Mouse (Mus musculus) CH12F3 (cell line): ENCODE measurements around the gene Gphn.
"Not testable (repeated sequence)": the region's sequence is repeated elsewhere in the genome, so short reads cannot be mapped to it uniquely, and the experiment has no call there.

ENCODE experiments used
- in situ Hi-C: fragments of 300-500 bp; cut with MboI; formaldehyde crosslinking; loops from 2 replicates; pipeline ENCODE4 v1.14.3; 2020; ENCODE audit warnings: low sequenced_read_pairs

Gphn gene

DNA sequence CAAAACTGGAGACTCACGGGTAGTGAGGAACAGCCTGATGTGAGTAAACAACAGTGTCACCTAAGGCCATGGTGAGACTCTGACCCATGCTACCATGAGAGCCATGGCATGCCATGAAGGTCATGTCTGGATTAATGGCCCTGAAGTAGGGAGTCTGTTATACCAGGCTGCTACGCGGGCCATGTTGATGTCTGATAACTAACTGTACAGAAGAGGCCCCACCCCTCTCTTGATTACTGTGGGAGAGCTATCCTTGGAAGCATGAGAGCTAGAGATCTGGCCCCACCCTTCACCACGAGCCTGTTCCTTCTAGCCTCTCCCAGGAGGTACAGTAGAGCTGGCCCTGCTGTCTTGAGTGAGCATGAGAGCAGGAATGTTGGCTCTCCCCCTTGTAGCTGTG is 101.8 kb downstream of the Gphn start:
- in situ Hi-C loops: no loop called here

DNA sequence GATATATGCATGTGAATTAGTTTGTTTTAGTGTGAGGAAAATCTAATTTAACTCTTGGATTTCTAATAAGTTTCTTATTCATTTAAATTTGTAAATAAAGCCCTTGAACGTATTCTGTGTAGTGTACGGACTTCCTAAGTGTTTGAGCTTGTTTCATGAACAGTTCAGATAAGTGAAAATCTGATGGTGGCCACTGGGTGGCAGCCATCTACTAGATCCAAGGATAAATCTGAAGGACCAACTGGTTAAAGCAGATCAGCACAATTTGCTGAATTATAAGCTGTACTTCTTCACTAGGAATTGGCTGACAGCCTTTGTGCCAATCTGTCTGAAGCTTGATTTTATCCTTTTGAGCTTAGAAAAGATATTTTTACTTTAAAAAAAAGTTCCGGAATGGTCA is 105.9 kb downstream of the Gphn start:
- in situ Hi-C loops: no loop called here

DNA sequence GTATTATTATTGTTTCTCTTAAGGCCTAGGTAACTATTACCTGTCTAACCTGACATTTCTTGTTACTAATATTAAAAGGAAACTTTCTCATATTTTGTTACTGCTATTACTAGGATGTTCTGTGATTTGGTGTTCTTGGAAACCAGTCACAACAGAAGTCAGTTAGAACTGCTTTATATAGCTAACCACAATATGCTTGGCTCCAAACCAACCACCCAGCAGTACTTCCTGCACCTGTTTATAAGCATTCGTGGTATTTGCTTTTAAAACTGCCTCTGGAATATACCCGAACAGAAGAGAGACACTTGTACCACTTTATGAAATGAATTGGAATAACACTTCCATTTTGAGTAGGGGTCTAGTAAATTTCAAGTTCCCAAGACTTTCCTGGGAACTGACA is 130.3 kb downstream of the Gphn start:
- in situ Hi-C loops: no loop called here

DNA sequence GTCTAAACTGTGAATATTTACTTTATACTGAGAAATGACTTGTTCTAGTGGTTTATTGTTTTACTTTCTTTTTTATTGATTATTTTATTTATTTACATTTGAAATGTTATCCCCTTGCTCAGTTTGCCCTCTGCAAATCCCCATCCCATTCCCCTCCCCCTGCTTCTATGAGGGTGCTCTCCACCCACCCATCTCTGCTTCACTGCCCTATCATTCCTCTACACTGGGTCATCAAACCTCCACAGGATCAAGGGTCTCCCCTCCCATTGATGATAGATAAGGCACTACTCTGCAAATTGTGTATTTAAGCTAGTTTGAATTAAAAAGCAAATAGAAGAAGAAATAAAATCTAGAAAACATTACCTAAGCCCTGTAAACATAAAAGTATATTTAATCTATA is 163.1 kb downstream of the Gphn start:
- in situ Hi-C loops: no loop called here

DNA sequence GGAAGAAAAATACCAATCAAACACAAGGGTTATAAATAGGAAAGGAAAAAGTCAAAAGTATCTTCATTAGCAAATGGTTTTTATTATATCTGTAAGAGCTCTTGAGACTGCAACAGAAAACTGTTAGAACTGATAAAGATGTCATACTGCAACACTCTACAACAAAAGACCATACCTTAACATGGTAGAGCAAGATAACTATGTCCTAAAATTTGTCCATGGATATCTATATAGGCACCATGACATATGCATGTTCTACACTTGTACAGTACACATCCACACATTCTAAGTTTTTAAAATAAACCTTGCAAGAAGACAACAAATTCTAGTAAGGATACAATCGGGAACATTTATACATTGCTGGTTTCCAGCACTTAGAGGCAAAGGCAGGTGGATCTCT is 169.1 kb downstream of the Gphn start:
- in situ Hi-C loops: no loop called here

DNA sequence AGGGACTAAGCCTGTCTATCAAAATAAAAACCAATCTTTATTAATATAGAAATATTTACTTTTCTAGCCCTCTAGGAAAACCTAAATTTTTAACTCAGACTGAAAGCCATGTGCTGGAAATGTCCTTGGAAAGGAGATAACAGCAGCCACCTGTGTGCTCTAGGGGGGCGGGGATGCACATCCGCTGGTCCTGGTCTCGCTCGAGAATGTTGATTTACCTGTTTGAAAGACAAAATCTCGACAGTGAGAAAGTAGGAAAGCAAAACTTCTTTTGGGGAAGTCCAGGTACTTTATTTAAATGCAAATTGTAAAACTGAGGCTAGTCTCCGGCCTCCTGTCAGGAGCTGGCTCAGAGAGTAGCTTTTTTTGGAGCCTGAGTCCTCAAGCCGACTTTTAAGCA is 181.3 kb downstream of the Gphn start:
- in situ Hi-C loops: not testable (repeated sequence)

DNA sequence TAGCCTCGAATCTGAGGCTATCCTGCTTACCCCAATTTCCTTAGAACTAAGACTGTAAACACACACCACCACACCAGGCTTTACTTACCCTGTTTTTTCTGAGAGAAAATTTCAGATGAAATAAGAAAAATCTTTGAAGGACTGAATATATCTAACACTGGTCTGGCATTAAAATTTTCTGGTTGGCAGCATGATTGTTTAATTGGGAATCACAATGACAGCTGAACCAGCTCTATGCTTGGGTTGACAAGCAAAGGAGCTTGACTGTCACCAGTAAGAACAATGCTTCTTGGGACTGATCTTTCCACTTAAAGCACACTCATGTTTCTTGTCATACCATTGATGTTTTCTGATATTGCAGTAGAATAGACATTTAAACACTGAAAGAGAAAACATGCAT is 296.0 kb downstream of the Gphn start:
- in situ Hi-C loops: no loop called here

DNA sequence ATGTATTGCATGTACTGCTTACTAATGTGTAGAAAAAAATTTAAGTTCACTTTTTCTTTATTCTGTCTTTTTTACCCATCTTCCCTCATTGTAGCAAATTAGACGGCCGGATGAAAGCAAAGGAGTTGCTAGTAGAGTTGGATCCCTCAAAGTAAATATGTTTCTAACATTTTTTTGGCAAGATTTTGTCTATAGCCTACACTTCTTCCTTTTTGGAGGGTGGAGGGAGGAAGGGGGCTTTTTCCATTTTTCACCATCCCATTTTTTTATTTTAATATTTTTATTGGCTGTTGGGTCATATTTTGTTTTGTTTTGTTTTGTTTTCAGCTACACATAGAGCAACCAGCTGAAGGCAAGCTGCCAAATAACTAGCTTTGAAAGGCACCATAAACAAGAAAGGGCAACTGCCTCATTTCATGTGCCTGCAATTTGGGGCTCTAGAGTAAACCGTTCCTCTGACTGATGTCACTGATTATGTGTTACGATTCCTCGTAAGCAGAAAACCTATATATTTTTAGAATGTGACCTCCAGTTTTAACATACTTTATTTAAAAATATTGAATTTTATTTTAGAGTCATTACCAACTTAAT is 296.7 kb downstream of the Gphn start:
- in situ Hi-C loops: no loop called here

DNA sequence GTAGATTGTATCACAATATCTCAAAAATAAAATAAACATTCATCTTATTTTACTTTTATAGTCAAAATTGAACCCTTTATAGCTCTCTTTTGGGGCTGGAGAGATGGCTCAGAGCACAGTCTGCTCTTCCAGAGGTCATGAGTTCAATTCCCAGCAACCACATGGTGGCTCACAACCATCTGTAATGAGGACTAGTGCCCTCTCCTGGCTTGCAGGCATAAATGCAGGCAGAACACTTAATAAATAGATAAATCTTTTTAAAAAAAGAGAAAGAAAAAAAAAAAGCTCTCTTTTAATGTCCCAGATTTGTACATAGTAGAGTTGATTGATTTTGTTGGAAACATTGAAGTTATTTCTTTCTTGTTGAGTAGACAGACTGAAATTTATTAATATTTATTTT is 311.4 kb downstream of the Gphn start:
- in situ Hi-C loops: not testable (repeated sequence)

DNA sequence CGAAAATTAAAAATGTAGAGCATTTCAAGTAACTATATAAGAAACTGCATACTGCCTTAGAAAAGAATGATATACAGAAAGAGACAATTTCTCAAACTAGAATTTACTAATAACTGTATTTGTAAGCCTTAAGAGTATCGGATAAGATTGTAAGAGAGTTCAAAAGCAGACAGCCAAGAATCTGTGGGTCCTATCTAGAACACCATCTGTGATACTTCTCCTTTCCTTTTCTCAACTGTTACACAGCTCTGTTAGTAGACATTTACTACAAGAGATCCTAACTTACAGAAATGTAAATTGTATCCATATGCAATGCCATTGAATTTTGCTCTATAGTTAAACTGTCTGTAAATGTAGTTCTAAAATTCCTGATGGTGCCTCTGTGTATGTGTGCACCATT is 324.7 kb downstream of the Gphn start:
- in situ Hi-C loops: no loop called here

DNA sequence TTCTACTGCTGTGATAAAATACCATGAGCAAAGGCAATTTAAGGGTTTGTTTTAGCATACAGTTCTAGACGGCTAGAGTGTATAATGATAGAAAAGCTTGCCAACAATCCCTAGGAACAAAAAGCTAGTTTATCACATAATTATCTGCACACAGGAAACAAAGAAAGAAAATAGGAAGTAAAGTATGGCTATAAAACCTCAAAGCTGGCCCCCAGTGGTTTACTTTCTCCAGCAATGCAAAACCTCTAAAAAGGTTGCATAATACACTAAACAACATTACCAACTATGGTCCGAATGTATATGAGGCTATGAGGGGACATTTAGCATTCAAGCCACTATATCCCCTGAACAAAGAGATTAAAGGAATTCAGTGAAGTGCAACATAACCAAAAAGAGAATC is 405.6 kb downstream of the Gphn start:
- in situ Hi-C loops: no loop called here

DNA sequence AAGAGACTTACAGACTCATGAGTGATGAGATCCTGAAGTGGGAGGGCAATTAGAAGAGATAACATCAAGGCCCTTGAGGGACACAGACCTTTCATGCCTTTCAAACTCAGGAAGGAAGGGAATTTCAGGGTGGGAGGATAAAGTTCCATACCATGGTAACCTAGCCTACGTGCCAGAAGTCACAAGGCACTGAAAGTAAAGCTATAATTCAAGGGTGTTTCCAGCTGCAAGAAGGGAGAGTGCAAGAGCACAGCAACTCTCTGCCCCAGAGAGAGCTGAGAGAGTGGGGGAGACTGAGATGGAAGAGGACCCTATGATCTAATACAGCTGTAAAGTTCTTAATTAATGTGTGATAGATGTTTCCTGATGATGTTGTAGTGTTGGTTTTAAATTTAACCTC is 413.3 kb downstream of the Gphn start:
- in situ Hi-C loops: no loop called here

DNA sequence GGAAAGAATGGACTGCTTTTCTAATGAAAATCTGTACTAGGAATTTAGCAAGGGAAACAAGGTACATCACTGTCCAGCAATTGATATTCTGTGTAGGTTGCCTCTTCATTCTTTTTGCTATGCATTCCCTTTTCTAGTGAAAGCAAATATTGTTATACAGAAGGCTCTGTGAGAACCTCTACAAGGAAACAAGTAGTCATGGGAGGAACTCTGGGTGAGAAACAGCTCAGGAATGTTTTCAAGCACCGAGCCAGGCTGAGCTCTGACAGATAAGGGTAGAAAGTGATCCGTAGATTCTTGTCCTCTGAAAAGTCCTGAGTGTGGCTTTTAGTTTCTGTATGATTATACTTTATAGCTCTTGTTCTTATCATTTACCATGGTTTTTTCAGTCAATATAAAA is 413.9 kb downstream of the Gphn start:
- in situ Hi-C loops: no loop called here

DNA sequence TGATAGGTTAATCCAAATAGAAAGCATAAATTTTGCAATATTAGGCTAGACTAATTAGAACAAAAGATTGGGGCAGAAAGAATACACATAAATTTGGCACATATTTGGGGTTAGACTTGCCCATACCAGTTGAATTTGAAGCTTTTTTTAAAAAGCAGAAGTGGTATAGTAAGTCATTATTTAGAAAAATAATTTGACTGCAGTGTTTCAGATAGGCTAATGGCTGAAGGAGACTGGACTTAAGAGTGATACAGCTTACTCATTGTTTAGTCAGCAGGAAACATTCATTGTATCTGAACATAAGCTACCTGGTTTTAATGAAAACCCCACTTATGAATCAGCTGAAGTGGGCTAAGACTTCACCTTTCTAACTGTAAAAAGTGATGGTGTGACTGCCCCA is 415.0 kb downstream of the Gphn start:
- in situ Hi-C loops: no loop called here

DNA sequence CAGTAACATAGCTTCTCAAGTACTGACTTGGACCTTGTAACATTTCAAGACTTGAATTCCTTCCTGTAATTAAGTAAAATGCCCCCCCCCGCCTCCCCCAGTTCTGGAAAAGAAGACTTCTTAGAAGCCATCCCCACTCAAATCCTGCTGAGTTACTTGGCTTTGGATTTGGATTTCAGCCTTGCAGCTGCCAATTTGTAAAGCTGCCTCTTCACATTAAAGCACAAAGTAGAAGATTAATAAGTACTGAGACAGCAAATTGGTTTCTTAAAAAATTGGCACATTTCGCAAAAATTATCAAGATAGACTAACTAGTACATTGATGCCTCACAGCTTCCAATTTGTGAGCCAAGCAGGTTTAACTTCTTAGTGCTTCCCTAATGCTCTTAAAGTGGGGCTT is 417.5 kb downstream of the Gphn start:
- in situ Hi-C loops: no loop called here

DNA sequence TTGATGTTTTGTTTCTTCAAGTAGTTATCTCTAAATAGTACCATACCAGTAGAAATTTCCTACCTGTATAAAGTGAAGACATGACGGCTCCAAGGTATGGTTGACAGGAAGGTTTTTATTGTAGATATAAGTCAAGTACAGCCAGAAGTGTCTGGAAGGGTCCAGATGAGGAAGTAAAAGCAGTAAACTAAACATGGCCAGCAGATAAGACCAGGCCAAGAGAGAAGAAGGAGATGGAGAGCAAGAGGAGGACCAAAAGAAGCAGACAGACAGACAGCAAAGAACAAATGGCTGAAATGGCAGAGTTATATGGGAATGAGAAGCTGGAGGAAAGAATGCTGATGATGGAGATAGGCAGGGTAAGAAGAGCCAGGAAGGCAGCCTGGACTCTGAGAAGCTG is 419.1 kb downstream of the Gphn start:
- in situ Hi-C loops: no loop called here

DNA sequence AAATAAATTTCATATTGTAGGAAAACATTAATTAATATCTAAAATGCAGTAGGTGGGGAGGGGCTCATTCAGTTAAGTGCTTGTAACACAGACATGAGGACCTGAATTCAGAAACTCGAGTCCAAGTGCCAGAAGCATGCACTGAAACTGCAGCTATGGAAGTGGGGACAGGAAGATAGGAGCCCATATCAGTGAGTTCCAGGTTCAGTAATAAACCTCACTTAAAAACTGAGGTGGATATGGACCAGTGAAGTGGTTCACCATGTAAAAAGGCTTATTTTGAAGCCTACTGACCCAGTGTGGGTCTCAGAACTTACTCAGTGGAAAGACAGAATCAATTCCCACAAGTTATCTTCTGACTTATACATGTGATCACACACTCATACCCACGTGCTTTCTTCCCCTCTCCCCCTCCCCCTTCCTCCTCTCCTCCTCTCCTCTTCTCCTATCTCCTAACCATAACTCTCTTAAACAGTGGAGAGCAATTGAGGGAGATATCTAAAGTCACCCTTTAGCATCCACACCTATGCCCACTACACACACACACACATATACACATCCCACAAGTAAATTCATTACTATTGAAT is 433.6 kb downstream of the Gphn start:
- in situ Hi-C loops: no loop called here

DNA sequence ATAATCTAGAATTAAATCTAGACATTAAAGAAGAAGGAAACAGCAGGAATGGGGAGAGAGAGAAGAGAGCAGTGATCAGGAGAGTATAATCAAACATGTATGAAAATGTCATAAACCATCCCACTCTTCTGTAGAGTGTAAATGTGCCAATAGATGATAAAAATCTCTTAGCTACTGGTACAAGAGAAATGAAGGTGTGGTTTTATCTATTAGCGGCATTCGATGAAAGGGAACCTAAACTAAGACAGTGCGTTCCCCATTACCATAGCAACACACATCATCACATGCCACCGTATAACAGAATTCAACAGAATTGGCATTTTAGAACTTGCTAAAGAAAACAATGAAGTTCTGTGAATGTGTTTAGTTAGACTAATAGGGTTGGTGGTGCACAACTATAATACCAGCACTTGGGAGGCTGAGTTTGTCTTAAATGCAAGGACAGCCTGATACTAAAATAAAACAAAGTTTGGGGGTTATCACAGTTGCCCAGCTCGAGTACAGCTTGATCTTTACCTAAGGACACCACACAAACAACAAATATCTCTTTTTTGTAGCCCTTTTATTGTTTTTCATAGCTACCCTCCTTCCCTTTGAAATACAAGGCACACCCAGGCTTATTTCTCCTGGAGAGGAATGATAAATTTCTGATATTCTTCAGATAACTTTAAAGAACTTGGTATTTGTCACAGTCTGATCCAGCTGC is 452.1 kb downstream of the Gphn start:
- in situ Hi-C loops: no loop called here

DNA sequence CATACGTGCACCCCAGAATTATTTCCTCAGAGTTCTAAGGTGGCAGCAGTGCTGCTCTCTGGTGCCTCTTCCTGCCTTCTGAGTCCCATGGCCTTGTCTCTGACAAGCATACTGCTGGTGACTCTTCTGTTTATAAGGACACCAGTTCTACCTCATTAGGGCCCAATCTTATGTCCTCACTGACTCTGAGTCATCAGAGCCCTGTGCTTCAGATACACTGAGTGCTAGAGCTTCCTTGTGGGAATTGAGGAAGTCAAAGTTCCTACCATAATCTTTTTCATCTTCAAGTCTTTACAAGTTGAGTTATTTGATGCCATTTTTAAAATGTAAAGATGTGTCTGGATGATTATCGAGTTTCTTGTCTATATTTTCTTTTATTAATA is 452.6 kb downstream of the Gphn start:
- in situ Hi-C loops: no loop called here

DNA sequence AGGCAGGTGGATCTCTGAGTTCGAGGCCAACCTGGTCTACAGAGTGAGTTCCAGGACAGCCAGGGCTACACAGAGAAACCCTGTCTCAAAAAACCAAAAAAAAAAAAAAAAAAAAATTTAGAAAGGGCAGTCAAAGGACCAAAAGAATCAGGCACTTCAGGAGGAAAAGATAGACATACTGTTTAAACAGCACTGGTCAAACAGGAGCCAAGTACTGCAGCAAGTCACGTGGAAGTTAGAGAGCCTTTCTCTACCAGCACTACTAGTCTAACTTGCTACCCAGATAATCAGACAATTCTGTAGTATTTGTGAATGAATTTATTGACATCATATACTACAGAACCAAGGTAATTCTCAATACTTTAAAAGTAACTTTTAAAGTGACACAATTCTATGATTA is 454.9 kb downstream of the Gphn start:
- in situ Hi-C loops: no loop called here

DNA sequence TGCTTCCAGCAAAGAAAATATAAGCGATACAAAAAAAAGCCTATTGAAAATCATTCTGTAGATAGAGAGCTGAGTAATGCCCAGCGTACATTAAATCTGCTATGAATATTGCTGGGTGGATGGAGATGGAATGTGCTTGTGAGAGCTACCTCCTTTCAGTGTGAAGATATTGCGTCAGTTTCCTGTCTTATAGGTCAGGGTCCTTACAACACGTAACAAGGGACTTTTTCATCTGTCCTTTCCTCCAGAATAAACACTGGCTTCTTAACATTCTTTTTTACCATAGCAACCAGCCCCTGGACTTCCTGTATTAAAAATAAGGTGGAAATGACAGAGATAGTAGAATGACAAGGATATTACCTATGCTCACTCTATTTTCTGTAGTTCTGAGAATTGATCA is 456.1 kb downstream of the Gphn start:
- in situ Hi-C loops: no loop called here

DNA sequence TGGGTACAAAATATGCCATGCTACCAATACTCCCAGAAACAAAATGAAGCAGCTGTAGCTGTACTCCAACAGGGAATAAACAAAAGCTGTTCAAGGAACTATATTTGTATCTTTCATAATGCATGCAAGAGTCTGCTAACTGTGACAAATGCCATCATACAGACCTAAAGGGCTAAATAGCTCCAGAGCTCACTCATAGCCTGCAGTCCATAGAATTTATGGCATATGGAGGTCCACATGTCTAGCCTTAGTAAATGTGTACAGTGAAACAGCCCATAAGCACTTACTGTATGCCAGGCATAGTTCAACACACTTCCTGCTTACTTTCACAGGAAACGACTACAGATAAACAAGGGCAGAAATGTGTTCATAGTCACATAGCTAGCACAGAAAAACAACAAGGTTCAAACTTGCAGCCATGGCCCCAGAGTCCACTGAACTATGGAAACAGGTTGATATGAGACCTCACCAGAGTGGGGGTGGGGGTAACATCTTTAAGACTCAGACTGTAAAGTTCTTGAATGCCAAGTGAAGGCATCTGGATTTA is 459.6 kb downstream of the Gphn start:
- in situ Hi-C loops: no loop called here
